8 mouse cellular contexts compared by ENCODE assay signal in genomic region chr3:90475151-90475830, GRCm38 (mm10). TPM values are rescaled to one million over a fixed set of nuclear protein-coding genes. Genes with fewer than 3 reads are reported as not detected.
DNase-seq lines count a peak whose midpoint lies in the region; ATAC-seq and TF ChIP-seq lines count a peak whose summit lies in the region.

No protein-coding gene starts in this region.

- no peak for TF ChIP-seq CTCF in CH12.LX (conservative IDR thresholded peaks at IDR 0.05 in 1 of 2, IDR thresholded peaks at IDR 0.05 in 1 of 2; ENCODE audit: low read depth in 2 of 2, low read length in 2 of 2)

- no peak overlapping the region for H3K9ac ChIP-seq in CH12.LX (ENCODE audit: insufficient read depth, low read depth)
- no peak overlapping the region for H3K9ac ChIP-seq in limb, embryonic 14.5 days (ENCODE audit: low read depth, low read length, severe bottlenecking)

- H3K9me3 ChIP-seq in CH12.LX (replicated peaks; ENCODE audit: low read length), result no peaks in the 10 kb centered on the region
- no peaks in the 10 kb centered on the region for H3K9me3 ChIP-seq in limb, embryonic 14.5 days (ENCODE audit: control insufficient read depth, low read length)

- peaks cover 4 to 23% of the 10 kb centered on the region in 2 experiments for H3K36me3 ChIP-seq in CH12.LX (replicated peaks in 1 of 2; ENCODE audit: control insufficient read depth in 1 of 2, insufficient read depth in 1 of 2, low read length in 1 of 2)
- peaks cover 26% of the 10 kb centered on the region for H3K36me3 ChIP-seq in limb, embryonic 14.5 days (ENCODE audit: control insufficient read depth, insufficient read depth, low read length)

- peaks cover 2 to 18% of the 10 kb centered on the region in 2 experiments; a peak in 2 of 4 replicates for H3K4me1 ChIP-seq in CH12.LX (ENCODE audit: control insufficient read depth in 1 of 2, insufficient read depth in 2 of 2)
- peaks cover 5% of the 10 kb centered on the region for H3K4me1 ChIP-seq in limb, embryonic 14.5 days (ENCODE audit: control insufficient read depth, insufficient read depth, low read length)

- H3K27me3 ChIP-seq in CH12.LX (replicated peaks), result no peaks in the 10 kb centered on the region
- H3K27me3 ChIP-seq in limb, embryonic 14.5 days (ENCODE audit: control insufficient read depth, insufficient read depth, low read length), result no peaks in the 10 kb centered on the region

- dilution Hi-C loops in CH12.LX (cut with MboI; ENCODE audit: extremely low pct_ligation_motif_present, extremely low pct_unique_long_range_greater_than_20kb, low sequenced_read_pairs), result no loop called here

- ATAC-seq in cerebellum, adult (ENCODE audit: insufficient number of reproducible peaks, low FRiP score, low TSS enrichment), result no peak
- ATAC-seq in erythroblast, adult 5-6 weeks (replicated peaks; ENCODE audit: low FRiP score, poor library complexity, severe bottlenecking), result peak; percentile 40; the same call in 1 of the 2 replicates
- peak; percentile 24 for ATAC-seq in limb, embryonic 14.5 days (ENCODE audit: low FRiP score, low read depth)

- WGBS in limb, embryonic 14.5 days, result 37% methylated on average over 15 of the region's 16 CpGs

- TF ChIP-seq EP300 in CH12.LX (IDR thresholded peaks at IDR 0.05; ENCODE audit: low read length), result no peak

- in situ Hi-C loops in CH12.LX (cut with MboI; ENCODE audit: low pct_ligation_motif_present, low pct_unique_long_range_greater_than_20kb, low sequenced_read_pairs), result no loop called here

- peaks cover 34% of the 10 kb centered on the region for H3K79me2 ChIP-seq in CH12.LX (replicated peaks; ENCODE audit: control insufficient read depth, extremely low read depth, insufficient read depth, poor library complexity, severe bottlenecking)

- no peak for TF ChIP-seq RAD21 in CH12.LX (IDR thresholded peaks at IDR 0.05; ENCODE audit: low read depth, low read length)

- H3K27ac ChIP-seq in CH12.LX (ENCODE audit: insufficient read depth, low read depth), result no peak overlapping the region
- H3K27ac ChIP-seq in limb, embryonic 14.5 days (replicated peaks; ENCODE audit: low read depth, low read length), result no peak overlapping the region

- H3K4me2 ChIP-seq in CH12.LX (ENCODE audit: insufficient read depth, low read depth, poor library complexity, severe bottlenecking), result no peak overlapping the region
- H3K4me2 ChIP-seq in limb, embryonic 14.5 days (replicated peaks; ENCODE audit: low read depth, low read length, severe bottlenecking), result peak overlapping the region; percentile 41; the same call in 1 of the 2 replicates

- peak; percentile 52 for DNase-seq in cerebellum, adult 11-12 months
- DNase-seq in CH12.LX (ENCODE audit: extremely low read depth), result peak; percentile 26
- no peak for DNase-seq in limb, embryonic 14.5 days (ENCODE audit: low spot score)
- DNase-seq in T-cell, adult 2 months (ENCODE audit: low spot score), result no peak
- no peak for DNase-seq in thymus, postnatal 0 days (ENCODE audit: low spot score)
- no peak for DNase-seq in layer of hippocampus, postnatal 25 days (ENCODE audit: extremely low spot score in 1 of 2, low spot score in 1 of 2)

- no peak for TF ChIP-seq POLR2A in CH12.LX (IDR thresholded peaks at IDR 0.05; ENCODE audit: low read depth, low read length)
- no peak for TF ChIP-seq POLR2A in limb, embryonic 14.5 days (IDR thresholded peaks at IDR 0.05; ENCODE audit: borderline replicate concordance, extremely low read depth, insufficient read depth, insufficient read length)

- peak overlapping the region in 2 of 3 experiments; percentile 49 to 58 for H3K4me3 ChIP-seq in CH12.LX (replicated peaks in 1 of 3; ENCODE audit: low read depth in 2 of 3, low read length in 2 of 3, poor library complexity in 1 of 3)
- H3K4me3 ChIP-seq in limb, embryonic 14.5 days (replicated peaks; ENCODE audit: low read length), result peak overlapping the region; percentile 35

TF ChIP-seq in CH12.LX, 34 proteins besides CTCF, POLR2A, EP300 and RAD21:
- TF ChIP-seq E2F4 (IDR thresholded peaks at IDR 0.05; ENCODE audit: insufficient replicate concordance, low read depth, low read length) (no peak), IRF4 (IDR thresholded peaks at IDR 0.05; ENCODE audit: low read depth, low read length) (no peak), POLR2AphosphoS2 (IDR thresholded peaks at IDR 0.05; ENCODE audit: low read depth, low read length) (no peak), ETS1 (conservative IDR thresholded peaks at IDR 0.05; ENCODE audit: low read depth, low read length) (no peak), HCFC1 (IDR thresholded peaks at IDR 0.05; ENCODE audit: low read depth, low read length) (no peak), ZNF384 (IDR thresholded peaks at IDR 0.05; ENCODE audit: low read depth, low read length) (peak; percentile 88)
TF ChIP-seq in CH12.LX: peak in this region for 1.

RNA-seq across cellular contexts. Expression of gene Ilf2, which starts 0.6 kb away (rescaled TPM):
- total RNA-seq in CH12.LX (2012; rRNA removed) (120 and 148 TPM in 2 replicates), CH12.LX (2014; rRNA removed) (182 and 208 TPM in 2 replicates)
- polyA plus RNA-seq in CH12.LX (2012; ENCODE audit: insufficient read length, low read depth), result 197 and 199 TPM in 2 replicates
- 25.9 and 29.9 TPM in 2 replicates for total RNA-seq in erythroblast, adult 5-6 weeks (2015; ENCODE audit: low replicate concordance)
- total RNA-seq in erythroblast, adult 5-6 weeks (2017; ENCODE audit: low replicate concordance), result 37.6 and 44.0 TPM in 2 replicates
- polyA plus RNA-seq in limb, embryonic 14.5 days (2012; rRNA removed), result 117 and 137 TPM in 2 replicates
- 169 and 186 TPM in 2 replicates for polyA plus RNA-seq in limb, embryonic 14.5 days (2014; fragmentation: Nextera tagmentation; extraction: Ambion mirVana)
- polyA plus RNA-seq in thymus, postnatal 0 days (2015; fragmentation: Nextera tagmentation; extraction: Ambion mirVana), result 137 and 146 TPM in 2 replicates
- 10 to 100 TPM; 81.2 to 87.4 TPM for total RNA-seq in layer of hippocampus, postnatal 25 days (2021)

RNA-seq across cellular contexts. Expression of gene Npr1, which starts 9.6 kb away (rescaled TPM):
- total RNA-seq in CH12.LX (2012; rRNA removed) (0.13 TPM in 2 replicates), CH12.LX (2014; rRNA removed) (not detected in 2 replicates)
- polyA plus RNA-seq in CH12.LX (2012; ENCODE audit: insufficient read length, low read depth), result not detected in 2 replicates
- total RNA-seq in erythroblast, adult 5-6 weeks (2015; ENCODE audit: low replicate concordance), result not detected in 2 replicates
- total RNA-seq in erythroblast, adult 5-6 weeks (2017; ENCODE audit: low replicate concordance), result 0.84 TPM in 1 of 2 replicates, not detected in the other
- polyA plus RNA-seq in limb, embryonic 14.5 days (2012; rRNA removed), result 15.5 and 16.0 TPM in 2 replicates
- polyA plus RNA-seq in limb, embryonic 14.5 days (2014; fragmentation: Nextera tagmentation; extraction: Ambion mirVana), result 4.8 and 4.9 TPM in 2 replicates
- polyA plus RNA-seq in thymus, postnatal 0 days (2015; fragmentation: Nextera tagmentation; extraction: Ambion mirVana), result 2.5 and 2.6 TPM in 2 replicates
- 1 to 10 TPM; 4.7 to 5.0 TPM for total RNA-seq in layer of hippocampus, postnatal 25 days (2021)

RNA-seq across cellular contexts. Expression of gene Snapin, which starts 15.5 kb away (rescaled TPM):
- total RNA-seq in CH12.LX (2012; rRNA removed) (18.4 and 18.9 TPM in 2 replicates), CH12.LX (2014; rRNA removed) (39.8 and 42.0 TPM in 2 replicates)
- 33.0 and 37.8 TPM in 2 replicates for polyA plus RNA-seq in CH12.LX (2012; ENCODE audit: insufficient read length, low read depth)
- 6.3 and 11.5 TPM in 2 replicates for total RNA-seq in erythroblast, adult 5-6 weeks (2015; ENCODE audit: low replicate concordance)
- 10.7 and 13.4 TPM in 2 replicates for total RNA-seq in erythroblast, adult 5-6 weeks (2017; ENCODE audit: low replicate concordance)
- 54.8 and 57.8 TPM in 2 replicates for polyA plus RNA-seq in limb, embryonic 14.5 days (2012; rRNA removed)
- 87.6 and 91.3 TPM in 2 replicates for polyA plus RNA-seq in limb, embryonic 14.5 days (2014; fragmentation: Nextera tagmentation; extraction: Ambion mirVana)
- polyA plus RNA-seq in thymus, postnatal 0 days (2015; fragmentation: Nextera tagmentation; extraction: Ambion mirVana), result 61.9 and 65.5 TPM in 2 replicates
- total RNA-seq in layer of hippocampus, postnatal 25 days (2021), result 10 to 100 TPM; 49.8 to 53.4 TPM

RNA-seq across cellular contexts. Expression of gene Chtop, which starts 34.0 kb away (rescaled TPM):
- total RNA-seq in CH12.LX (2012; rRNA removed) (88.5 and 106 TPM in 2 replicates), CH12.LX (2014; rRNA removed) (130 and 134 TPM in 2 replicates)
- polyA plus RNA-seq in CH12.LX (2012; ENCODE audit: insufficient read length, low read depth), result 126 and 137 TPM in 2 replicates
- total RNA-seq in erythroblast, adult 5-6 weeks (2015; ENCODE audit: low replicate concordance), result 33.0 and 49.1 TPM in 2 replicates
- total RNA-seq in erythroblast, adult 5-6 weeks (2017; ENCODE audit: low replicate concordance), result 37.8 and 45.3 TPM in 2 replicates
- 155 and 169 TPM in 2 replicates for polyA plus RNA-seq in limb, embryonic 14.5 days (2012; rRNA removed)
- 103 and 114 TPM in 2 replicates for polyA plus RNA-seq in limb, embryonic 14.5 days (2014; fragmentation: Nextera tagmentation; extraction: Ambion mirVana)
- 162 and 169 TPM in 2 replicates for polyA plus RNA-seq in thymus, postnatal 0 days (2015; fragmentation: Nextera tagmentation; extraction: Ambion mirVana)
- total RNA-seq in layer of hippocampus, postnatal 25 days (2021), result 100 to 1,000 TPM; 159 to 166 TPM

RNA-seq across cellular contexts. Expression of gene S100a1, which starts 38.9 kb away (rescaled TPM):
- total RNA-seq in CH12.LX (2012; rRNA removed) (8.9 and 13.2 TPM in 2 replicates), CH12.LX (2014; rRNA removed) (2.6 and 3.8 TPM in 2 replicates)
- polyA plus RNA-seq in CH12.LX (2012; ENCODE audit: insufficient read length, low read depth), result 2.7 and 5.0 TPM in 2 replicates
- total RNA-seq in erythroblast, adult 5-6 weeks (2015; ENCODE audit: low replicate concordance), result 41.3 and 51.2 TPM in 2 replicates
- 15.3 and 28.6 TPM in 2 replicates for total RNA-seq in erythroblast, adult 5-6 weeks (2017; ENCODE audit: low replicate concordance)
- 23.6 and 33.6 TPM in 2 replicates for polyA plus RNA-seq in limb, embryonic 14.5 days (2012; rRNA removed)
- polyA plus RNA-seq in limb, embryonic 14.5 days (2014; fragmentation: Nextera tagmentation; extraction: Ambion mirVana), result 30.2 and 32.5 TPM in 2 replicates
- 46.7 and 50.4 TPM in 2 replicates for polyA plus RNA-seq in thymus, postnatal 0 days (2015; fragmentation: Nextera tagmentation; extraction: Ambion mirVana)
- 100 to 1,000 TPM in 1 of 2 experiments, 10 to 100 TPM in 1; 92.6 to 106 TPM for total RNA-seq in layer of hippocampus, postnatal 25 days (2021)

Comparison
In these comparisons a context has a peak if more than half of its experiments do, and no peak if none do; other contexts are left out.
1. DNase-seq: peak in cerebellum, adult 11-12 months (single experiment) and CH12.LX (single experiment); none in limb, embryonic 14.5 days (single experiment), T-cell, adult 2 months (single experiment), thymus, postnatal 0 days (single experiment) and layer of hippocampus, postnatal 25 days (0 of 2).